Mouse (Mus musculus) inflammation-experienced regulatory T-cells, adult 6 months (primary cell): ENCODE data around the gene Zrsr1. TPM values are rescaled to one million over a fixed set of nuclear protein-coding genes. Genes with fewer than 3 reads are reported as not detected.

Source experiments
- ATAC-seq: one replicate; pipeline ENCODE4 v1.8.0; 2017
- polyA plus RNA-seq, 3 experiments: library from polyadenylated mRNA; unstranded; fragments of 100-300 nt; shearing (Covaris generic); gene quantifications; one replicate each; pipeline ENCODE4 v1.2.1; 2017

Zrsr1 gene
- polyA plus RNA-seq: 10 to 100 TPM in 1 of 3 experiments, 1 to 10 TPM in 2; 6.2 to 11.1 (median 8.8) TPM

DNA sequence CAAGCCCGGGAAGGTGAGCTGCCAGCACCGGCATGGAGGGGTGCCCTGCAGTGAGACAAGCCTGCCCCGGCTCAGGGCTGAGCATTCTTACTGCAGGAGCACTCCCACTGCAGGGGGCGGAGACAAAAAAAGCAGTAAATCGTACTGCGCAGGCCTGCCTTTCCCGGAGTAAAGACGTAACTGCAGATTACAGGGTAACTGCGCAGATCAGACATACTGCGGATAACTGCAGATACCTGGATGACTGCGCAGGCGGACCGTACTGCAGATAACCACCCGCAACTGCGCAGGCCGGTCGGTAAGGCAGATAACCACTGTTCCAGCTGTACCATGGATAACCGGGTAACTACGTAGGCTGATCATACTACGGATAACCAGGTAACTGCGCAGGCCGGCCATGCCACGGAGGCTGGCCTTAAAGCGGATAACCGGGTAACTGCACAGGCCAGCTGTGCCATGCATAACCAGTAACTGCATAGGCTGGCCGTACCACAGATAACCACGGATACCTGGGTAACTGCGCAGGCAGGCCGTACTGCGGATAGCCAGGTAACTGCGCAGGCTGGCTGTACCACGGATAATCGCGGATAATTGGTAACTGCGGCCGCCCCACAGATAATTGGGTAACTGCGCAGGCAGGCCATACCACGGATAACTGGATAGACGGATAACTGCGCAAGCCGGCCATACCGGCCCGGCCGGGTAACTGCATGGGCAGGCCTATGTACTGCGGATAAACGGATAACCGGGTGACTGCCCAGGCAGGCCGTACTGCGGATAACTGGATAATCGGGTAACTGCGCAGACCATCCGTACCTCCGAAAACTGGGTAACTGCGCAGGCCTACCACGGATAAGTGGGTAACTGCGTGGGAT is at the start of gene Zrsr1:
Gene Zrsr1 (plus strand): TSS at position 171 of the 875 bp plus-strand sequence.
- ATAC-seq: peak; percentile 78

DNA sequence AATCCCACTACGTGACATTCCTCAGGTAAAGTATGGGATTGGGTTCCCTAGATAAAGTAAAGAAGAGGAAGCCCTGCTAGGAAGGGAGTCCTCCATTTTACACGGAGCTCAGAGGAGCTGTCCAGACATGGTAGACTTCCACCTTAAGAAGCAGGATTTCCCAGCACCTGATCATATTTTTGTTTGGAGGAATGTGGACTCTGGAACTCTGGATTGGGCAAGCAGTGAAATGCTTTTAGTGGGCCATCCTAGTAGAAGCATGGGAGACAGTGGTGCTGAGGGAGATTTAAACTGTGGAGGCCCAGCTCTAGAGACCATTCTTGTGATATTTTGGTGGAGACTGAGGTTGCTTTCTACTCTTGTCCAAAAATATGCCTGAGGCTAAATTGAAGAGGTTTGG is 49.3 kb upstream of the Zrsr1 start:
- ATAC-seq: no peak

DNA sequence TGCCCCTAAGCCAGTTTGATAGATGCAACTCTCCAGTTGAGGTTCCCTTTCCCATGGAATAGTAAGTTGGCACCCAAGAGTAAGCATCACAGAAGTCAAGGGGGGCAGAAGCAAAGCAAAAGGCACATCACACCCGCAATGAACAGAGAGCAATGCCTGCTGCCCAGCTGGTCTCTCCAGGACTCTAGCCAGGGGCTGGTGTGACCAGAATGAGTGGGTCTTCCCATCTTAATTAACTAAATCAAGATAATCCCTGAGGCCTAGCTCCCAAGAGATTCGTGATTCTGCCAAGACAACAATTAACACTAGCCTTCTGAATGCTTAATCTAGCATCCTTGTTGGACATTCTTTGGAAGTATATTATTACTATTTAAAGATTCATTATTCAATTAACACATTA is 48.2 kb upstream of the Zrsr1 start:
- ATAC-seq: no peak

DNA sequence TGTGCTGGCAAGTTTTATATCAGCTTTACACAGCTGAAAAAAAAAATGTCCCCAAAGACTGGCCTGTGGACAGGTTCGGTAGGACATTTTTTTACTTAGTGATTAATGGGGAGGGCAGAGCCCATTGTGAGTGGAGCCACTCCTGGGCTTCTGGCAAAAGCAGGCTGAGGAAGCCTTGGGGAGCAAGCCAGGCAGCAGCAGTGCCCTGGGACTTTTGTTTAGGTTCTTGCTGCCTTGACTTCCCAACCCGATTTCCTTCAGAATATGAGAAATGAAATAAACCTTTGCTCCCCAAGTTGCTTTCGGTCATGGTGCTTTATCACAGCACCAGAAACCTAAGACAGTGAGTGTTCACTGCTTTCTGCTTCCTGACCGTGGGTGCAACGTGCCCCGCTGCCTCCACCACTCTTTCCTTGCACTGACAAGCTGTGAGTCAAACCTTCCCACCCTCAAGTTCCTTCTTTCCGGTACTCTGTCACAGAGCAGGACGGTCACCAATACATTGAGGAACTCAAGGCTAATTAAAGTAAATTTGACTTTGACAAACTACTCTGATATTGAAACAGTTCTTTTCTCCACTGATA is 43.1 kb upstream of the Zrsr1 start:
- peak; percentile 76 for ATAC-seq

- ATAC-seq: no peak
These were observed 41.7 kb upstream of the Zrsr1 start for GRCm38 (mm10) chr11:22930129-22930528.

GRCm38 (mm10) chr11:22931320-22931905 is 40.4 kb upstream of the Zrsr1 start:
- no peak for ATAC-seq

DNA sequence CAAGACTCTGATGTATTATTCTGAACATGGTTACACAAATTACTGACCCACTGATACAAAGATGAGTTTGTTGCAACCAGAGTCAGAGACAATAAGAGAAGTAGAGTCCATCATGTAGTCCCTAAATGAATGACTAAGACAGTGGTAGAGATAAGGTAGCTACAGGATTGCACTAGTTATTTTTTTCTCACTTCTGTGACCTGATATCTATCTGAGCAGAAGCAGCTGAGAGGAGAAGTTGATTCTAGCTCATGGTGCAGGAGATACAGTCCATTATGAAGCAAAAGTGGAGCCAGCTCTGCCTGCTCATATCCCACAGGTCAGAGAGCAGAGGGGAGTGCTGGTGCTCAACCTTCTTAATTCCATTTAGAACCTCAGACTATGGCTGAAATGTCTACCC is 39.6 kb upstream of the Zrsr1 start:
- no peak for ATAC-seq

- ATAC-seq: peak; percentile 92
These were observed 35.2 kb upstream of the Zrsr1 start for GRCm38 (mm10) chr11:22936446-22937125.

DNA sequence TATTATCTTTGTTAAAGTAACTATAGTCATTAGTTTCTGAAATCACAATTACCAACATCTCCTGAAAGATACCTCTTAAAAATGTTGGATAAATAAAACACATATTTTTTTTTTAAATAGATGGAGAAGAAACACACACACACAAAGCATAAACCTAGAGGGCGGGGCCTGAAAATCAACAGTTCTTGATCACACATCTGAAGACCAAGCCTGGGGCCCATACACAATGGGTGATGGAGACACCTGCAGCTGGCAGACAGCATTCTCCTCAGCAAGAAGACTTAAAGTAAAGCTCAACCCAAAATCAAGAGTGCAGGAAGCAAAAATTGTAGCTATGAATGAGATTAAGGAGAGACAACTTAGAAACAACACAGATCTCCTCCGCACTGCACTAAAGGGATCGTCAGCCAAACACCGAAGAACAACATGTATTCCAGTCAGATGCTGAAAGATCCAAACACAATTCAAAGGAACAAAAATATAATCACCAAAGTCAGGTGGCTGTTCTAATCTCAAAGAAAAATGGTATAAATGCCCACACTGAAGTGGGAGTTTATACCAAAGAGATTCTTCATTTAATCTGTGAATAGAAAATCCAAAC is 34.0 kb upstream of the Zrsr1 start:
- no peak for ATAC-seq

DNA sequence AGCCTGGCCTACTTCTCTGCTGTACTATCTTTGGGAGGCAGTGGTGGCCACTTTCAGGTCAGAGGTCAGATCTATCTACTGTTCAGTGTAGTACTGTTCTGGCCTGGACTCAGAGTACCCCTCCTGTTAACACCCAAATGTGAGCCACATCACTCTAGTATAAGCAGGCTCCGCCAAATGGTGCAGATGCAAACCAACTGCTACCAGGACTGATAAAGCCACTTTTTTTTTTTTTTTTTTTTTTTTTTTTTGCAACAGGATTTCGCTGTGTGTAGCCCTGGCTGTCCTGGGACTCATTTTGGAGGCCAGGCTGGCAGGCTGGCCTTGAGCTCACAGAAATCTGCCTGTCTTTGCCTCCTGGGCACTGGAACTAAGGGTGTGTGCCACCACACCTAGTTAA is 32.8 kb upstream of the Zrsr1 start:
- no peak for ATAC-seq

DNA sequence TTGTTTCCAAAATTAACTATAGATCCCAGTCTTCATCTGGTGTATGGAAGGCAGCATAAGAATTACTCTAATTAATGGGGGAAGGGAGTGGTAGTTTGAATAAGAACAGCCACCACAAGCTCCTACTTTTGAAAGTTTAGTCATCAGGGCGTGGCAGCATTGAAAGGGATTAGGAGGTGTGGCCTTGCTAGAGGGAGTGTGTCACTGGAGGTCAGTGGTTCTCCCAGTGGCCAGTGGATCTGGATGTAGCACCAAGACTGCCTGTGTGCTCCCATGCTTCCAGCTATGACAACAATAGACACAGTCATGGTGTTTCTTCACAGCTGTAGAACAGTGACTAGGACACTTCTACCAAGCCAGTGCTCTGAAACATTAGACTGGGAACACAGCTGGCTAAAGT is 22.7 kb upstream of the Zrsr1 start:
- ATAC-seq: no peak

DNA sequence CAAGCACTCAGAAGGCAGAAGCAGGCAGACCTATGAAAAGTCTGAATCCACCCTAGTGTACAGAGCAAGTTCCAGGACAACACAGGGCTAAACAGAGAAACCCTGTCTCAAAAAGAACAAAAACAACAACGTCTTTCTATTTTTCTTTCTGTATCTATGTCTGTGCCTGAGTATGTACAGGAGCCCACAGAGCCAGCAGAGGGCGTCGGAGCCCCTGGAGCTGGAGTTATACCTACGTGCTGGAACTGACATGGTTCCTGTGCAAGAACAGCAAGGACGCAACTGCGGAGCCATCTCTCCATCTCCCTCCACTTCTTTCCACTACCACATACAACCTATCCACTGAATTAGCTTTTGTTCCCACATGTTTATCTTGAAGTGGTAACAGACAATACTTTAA is 21.7 kb upstream of the Zrsr1 start:
- ATAC-seq: no peak

GRCm38 (mm10) chr11:22952668-22953067 is 19.1 kb upstream of the Zrsr1 start:
- ATAC-seq: no peak

GRCm38 (mm10) chr11:22956346-22956745 is 15.5 kb upstream of the Zrsr1 start:
- ATAC-seq: no peak

GRCm38 (mm10) chr11:22956830-22957229 is 15.0 kb upstream of the Zrsr1 start:
- ATAC-seq: peak; percentile 69

DNA sequence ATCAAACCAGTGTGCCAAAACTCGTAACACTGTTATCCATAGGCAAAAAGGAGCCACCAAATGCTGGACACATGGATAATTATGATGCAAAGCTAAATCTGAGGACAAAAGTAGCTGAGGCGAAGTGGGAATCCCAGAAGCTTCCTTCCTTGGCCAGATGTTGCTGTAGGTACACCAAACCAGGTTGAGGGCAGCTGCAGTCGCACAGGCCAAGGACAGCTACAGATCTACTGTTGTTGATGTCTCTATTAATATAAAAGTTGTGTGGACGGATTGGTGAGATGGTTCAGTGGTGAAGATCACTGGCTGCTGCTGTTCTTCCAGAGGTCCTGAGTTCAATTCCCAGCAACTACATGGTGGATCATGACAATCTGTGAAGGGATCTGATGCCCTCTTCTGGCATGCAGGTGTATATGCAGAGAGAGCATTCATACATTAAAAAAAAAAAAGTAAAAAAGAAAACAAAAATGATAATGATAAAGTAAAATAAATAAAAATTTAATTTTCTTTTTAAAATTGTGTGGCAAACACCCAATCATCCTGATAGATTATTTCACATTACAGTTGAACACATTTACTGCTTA is 13.9 kb upstream of the Zrsr1 start:
- peak; percentile 57 for ATAC-seq

DNA sequence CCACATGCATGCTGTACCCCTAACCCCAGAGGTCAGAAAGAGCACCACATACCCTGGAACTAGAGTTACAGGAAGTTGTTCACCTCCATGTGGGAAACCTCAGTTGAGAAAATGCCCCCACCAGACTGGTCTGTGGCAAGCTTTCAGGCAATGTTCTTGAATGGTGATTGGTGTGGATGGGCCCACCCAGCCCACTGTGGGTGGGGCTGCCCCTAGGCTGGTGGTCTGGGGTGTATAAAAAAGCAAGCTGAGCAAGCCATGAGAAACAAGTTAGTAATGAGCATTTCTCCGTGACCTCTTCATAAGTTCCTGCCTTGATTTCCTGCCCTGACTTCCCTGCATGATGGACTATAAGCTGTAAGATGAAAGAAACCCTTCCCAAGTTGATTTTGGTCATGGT is 9.7 kb upstream of the Zrsr1 start:
- ATAC-seq: no peak

GRCm38 (mm10) chr11:22964401-22964800 is 7.4 kb upstream of the Zrsr1 start:
- ATAC-seq: no peak

DNA sequence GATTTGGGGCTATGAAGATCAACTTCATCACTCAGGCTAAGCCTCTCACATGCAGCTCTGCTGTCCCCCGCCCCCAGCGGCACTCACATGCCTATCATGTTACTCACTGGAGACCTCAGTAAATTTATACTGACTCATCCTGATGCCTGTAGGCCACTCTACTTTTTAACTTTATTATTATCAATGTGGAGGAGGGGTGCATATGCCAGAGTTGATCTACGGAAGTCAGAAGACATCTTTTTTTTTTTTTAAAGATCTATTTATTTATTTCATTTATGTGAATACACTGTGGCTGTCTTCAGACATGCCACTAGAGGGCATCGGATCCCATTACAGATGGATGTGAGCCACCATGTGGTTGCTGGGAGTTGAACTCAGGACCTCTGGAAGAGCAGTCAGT is 6.3 kb upstream of the Zrsr1 start:
- no peak for ATAC-seq

DNA sequence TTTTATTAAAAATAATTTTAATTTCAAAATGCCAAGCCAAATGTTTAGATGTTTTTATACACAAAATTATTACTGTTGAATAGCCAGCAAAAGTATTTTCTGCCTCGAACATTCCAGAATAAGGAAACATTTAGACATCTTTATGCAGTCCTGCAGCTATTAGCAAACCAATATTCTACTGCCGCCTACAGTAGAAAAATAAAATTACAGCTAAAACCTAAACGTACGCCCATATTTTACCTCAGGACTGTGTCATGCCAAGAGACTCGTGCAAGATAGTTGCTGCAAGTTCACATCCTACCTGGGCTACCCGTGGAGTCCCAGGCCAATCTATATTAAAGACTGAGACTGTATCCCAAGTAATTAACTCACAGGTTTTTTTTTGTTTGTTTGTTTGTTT is 2.3 kb upstream of the Zrsr1 start:
- peak; percentile 36 for ATAC-seq

- no peak for ATAC-seq
These were observed 1.3 kb upstream of the Zrsr1 start for GRCm38 (mm10) chr11:22970546-22970945.

DNA sequence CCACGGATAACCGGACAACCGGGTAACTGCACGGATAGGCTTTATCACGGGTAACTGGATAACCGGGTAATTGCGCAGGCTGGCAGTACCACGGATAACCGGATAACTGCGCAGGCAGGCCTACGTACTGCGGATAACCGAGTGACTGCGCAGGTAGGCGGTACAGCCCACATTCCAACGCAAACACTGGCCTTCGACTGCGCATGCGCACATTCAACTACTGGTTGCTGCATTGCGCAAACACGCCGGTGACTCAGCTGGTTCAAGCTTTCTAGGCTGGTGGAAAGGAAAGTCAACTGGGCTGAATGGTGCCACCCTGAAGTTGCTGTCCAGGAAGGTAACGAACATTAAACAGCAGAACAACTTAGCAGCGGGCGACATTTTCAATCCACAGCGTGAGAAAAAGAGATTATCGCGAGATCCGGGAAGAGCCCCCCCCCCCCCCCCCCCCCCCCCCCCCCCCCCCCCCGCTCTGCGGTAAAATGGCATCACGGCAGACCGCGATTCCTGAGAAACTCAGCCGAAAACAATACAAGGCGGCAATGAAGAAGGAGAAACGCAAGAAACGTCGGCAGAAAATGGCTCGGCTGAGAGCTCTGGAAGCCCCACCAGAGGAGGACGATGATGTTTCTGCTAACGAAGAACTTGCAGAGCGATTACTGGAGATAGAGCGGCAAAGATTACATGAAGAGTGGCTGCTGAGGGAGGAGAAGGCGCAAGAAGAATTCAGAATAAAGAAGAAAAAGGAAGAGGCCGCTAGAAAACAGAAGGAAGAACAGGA is 1.1 kb downstream of the Zrsr1 start:
- ATAC-seq: peak; percentile 60
